Mouse (Mus musculus): ENCODE measurements around the gene Olfr913. TPM values are rescaled to one million over a fixed set of nuclear protein-coding genes. Genes with fewer than 3 reads are reported as not detected.

The Olfr913 gene
- polyA plus RNA-seq (2012; fragmentation: generic; extraction: Trizol) = not detected

- H3K79me2 ChIP-seq (ENCODE audit: control insufficient read depth, insufficient read depth) = no peaks in the 10 kb centered on the region
- TF ChIP-seq CEBPB (IDR thresholded peaks at IDR 0.05; ENCODE audit: insufficient read depth, poor library complexity, severe bottlenecking) = no peak
- TF ChIP-seq USF1 (IDR thresholded peaks at IDR 0.05; ENCODE audit: low read depth) = no peak
- TF ChIP-seq POLR2A (IDR thresholded peaks at IDR 0.05; ENCODE audit: insufficient read length, low read depth) = no peak
- no peak for TF ChIP-seq SRF (IDR thresholded peaks at IDR 0.05; ENCODE audit: control insufficient read depth, insufficient read length, low read depth)
- TF ChIP-seq REST (IDR thresholded peaks at IDR 0.05; ENCODE audit: insufficient read depth, insufficient read length) = no peak
- no peak for TF ChIP-seq MYOG (IDR thresholded peaks at IDR 0.05; ENCODE audit: control insufficient read depth in 1 of 3, insufficient read depth in 1 of 3, insufficient read length in 2 of 3, low read depth in 2 of 3)
- no peak for TF ChIP-seq MYOD1 (IDR thresholded peaks at IDR 0.05; ENCODE audit: control insufficient read depth in 1 of 3, insufficient read length in 2 of 3, low read depth in 2 of 3)
- TF ChIP-seq POLR2AphosphoS2 (IDR thresholded peaks at IDR 0.05; ENCODE audit: insufficient read length, low read depth) = no peak
- TF ChIP-seq TCF12 (IDR thresholded peaks at IDR 0.05; ENCODE audit: insufficient read depth, poor library complexity, severe bottlenecking) = no peak
- TF ChIP-seq TCF3 (IDR thresholded peaks at IDR 0.05; ENCODE audit: insufficient read length, low read depth) = no peak
- no peak for TF ChIP-seq MAX (IDR thresholded peaks at IDR 0.05; ENCODE audit: low read depth)
- no peak for TF ChIP-seq E2F4 (IDR thresholded peaks at IDR 0.05; ENCODE audit: insufficient read depth)
- H3K4me3 ChIP-seq = no peak within 1 kb of the TSS
Measured at GRCm38 (mm10) chr9:38592459-38592858, at the start of gene Olfr913. Olfr913 (plus strand) TSS chr9:38592759.

GRCm38 (mm10) chr9:38579878-38580277, 12.7 kb upstream of the Olfr913 start, which contains the start of gene Olfr912:
Olfr912 (plus strand) TSS chr9:38580178.
- no peaks in the 10 kb centered on the region for H3K27me3 ChIP-seq (ENCODE audit: control insufficient read depth, insufficient read depth, insufficient read length)
- H3K4me3 ChIP-seq = no peak within 1 kb of the TSS
- H3K79me2 ChIP-seq (ENCODE audit: control insufficient read depth, insufficient read depth) = no peaks in the 10 kb centered on the region
- TF ChIP-seq MAX (IDR thresholded peaks at IDR 0.05; ENCODE audit: low read depth) (no peak), E2F4 (IDR thresholded peaks at IDR 0.05; ENCODE audit: insufficient read depth) (no peak), TCF12 (IDR thresholded peaks at IDR 0.05; ENCODE audit: insufficient read depth, poor library complexity, severe bottlenecking) (no peak), MYOG (IDR thresholded peaks at IDR 0.05; ENCODE audit: control insufficient read depth in 1 of 3, insufficient read depth in 1 of 3, insufficient read length in 2 of 3, low read depth in 2 of 3) (no peak), SRF (IDR thresholded peaks at IDR 0.05; ENCODE audit: control insufficient read depth, insufficient read length, low read depth) (no peak), POLR2A (IDR thresholded peaks at IDR 0.05; ENCODE audit: insufficient read length, low read depth) (no peak), POLR2AphosphoS2 (IDR thresholded peaks at IDR 0.05; ENCODE audit: insufficient read length, low read depth) (no peak), REST (IDR thresholded peaks at IDR 0.05; ENCODE audit: insufficient read depth, insufficient read length) (no peak), USF1 (IDR thresholded peaks at IDR 0.05; ENCODE audit: low read depth) (no peak), CEBPB (IDR thresholded peaks at IDR 0.05; ENCODE audit: insufficient read depth, poor library complexity, severe bottlenecking) (no peak), TCF3 (IDR thresholded peaks at IDR 0.05; ENCODE audit: insufficient read length, low read depth) (no peak), MYOD1 (IDR thresholded peaks at IDR 0.05; ENCODE audit: control insufficient read depth in 1 of 3, insufficient read length in 2 of 3, low read depth in 2 of 3) (no peak)
- no peak within 1 kb of the TSS for H3K4me2 ChIP-seq (ENCODE audit: low read depth)
- no peaks in the 10 kb centered on the region for H3K36me3 ChIP-seq (ENCODE audit: control insufficient read depth, insufficient read depth)
- H3ac ChIP-seq (ENCODE audit: control insufficient read depth, insufficient read length) = no peak within 1 kb of the TSS

More at GRCm38 (mm10) chr9:38592459-38592858, at the start of gene Olfr913:
- Histone ChIP-seq H3K27me3 (ENCODE audit: control insufficient read depth, insufficient read depth, insufficient read length) (no peaks in the 10 kb centered on the region), H3K4me2 (ENCODE audit: low read depth) (no peak within 1 kb of the TSS), H3K36me3 (ENCODE audit: control insufficient read depth, insufficient read depth) (no peaks in the 10 kb centered on the region), H3ac (ENCODE audit: control insufficient read depth, insufficient read length) (no peak within 1 kb of the TSS)

GRCm38 (mm10) chr9:38591056-38591455, 1.5 kb upstream of the Olfr913 start:
- TF ChIP-seq POLR2AphosphoS2 (IDR thresholded peaks at IDR 0.05; ENCODE audit: insufficient read length, low read depth) (no peak), CEBPB (IDR thresholded peaks at IDR 0.05; ENCODE audit: insufficient read depth, poor library complexity, severe bottlenecking) (no peak), MYOD1 (IDR thresholded peaks at IDR 0.05; ENCODE audit: control insufficient read depth in 1 of 3, insufficient read length in 2 of 3, low read depth in 2 of 3) (no peak), TCF12 (IDR thresholded peaks at IDR 0.05; ENCODE audit: insufficient read depth, poor library complexity, severe bottlenecking) (no peak), MYOG (IDR thresholded peaks at IDR 0.05; ENCODE audit: control insufficient read depth in 1 of 3, insufficient read depth in 1 of 3, insufficient read length in 2 of 3, low read depth in 2 of 3) (no peak), REST (IDR thresholded peaks at IDR 0.05; ENCODE audit: insufficient read depth, insufficient read length) (no peak), E2F4 (IDR thresholded peaks at IDR 0.05; ENCODE audit: insufficient read depth) (no peak), MAX (IDR thresholded peaks at IDR 0.05; ENCODE audit: low read depth) (no peak)
- Histone ChIP-seq H3K36me3 (ENCODE audit: control insufficient read depth, insufficient read depth) (no peaks in the 10 kb centered on the region), H3ac (ENCODE audit: control insufficient read depth, insufficient read length) (no peak overlapping the region)

GRCm38 (mm10) chr9:38604802-38605201, 12.2 kb downstream of the Olfr913 start, which contains the start of gene Olfr914:
Olfr914 (plus strand) TSS chr9:38605102.
- no peaks in the 10 kb centered on the region for H3K36me3 ChIP-seq (ENCODE audit: control insufficient read depth, insufficient read depth)
- H3K4me3 ChIP-seq = no peak within 1 kb of the TSS
- no peak within 1 kb of the TSS for H3ac ChIP-seq (ENCODE audit: control insufficient read depth, insufficient read length)
- TF ChIP-seq POLR2AphosphoS2 (IDR thresholded peaks at IDR 0.05; ENCODE audit: insufficient read length, low read depth) (no peak), TCF3 (IDR thresholded peaks at IDR 0.05; ENCODE audit: insufficient read length, low read depth) (no peak), POLR2A (IDR thresholded peaks at IDR 0.05; ENCODE audit: insufficient read length, low read depth) (no peak), MYOG (IDR thresholded peaks at IDR 0.05; ENCODE audit: control insufficient read depth in 1 of 3, insufficient read depth in 1 of 3, insufficient read length in 2 of 3, low read depth in 2 of 3) (no peak), REST (IDR thresholded peaks at IDR 0.05; ENCODE audit: insufficient read depth, insufficient read length) (no peak), MYOD1 (IDR thresholded peaks at IDR 0.05; ENCODE audit: control insufficient read depth in 1 of 3, insufficient read length in 2 of 3, low read depth in 2 of 3) (no peak), CEBPB (IDR thresholded peaks at IDR 0.05; ENCODE audit: insufficient read depth, poor library complexity, severe bottlenecking) (no peak), USF1 (IDR thresholded peaks at IDR 0.05; ENCODE audit: low read depth) (no peak), TCF12 (IDR thresholded peaks at IDR 0.05; ENCODE audit: insufficient read depth, poor library complexity, severe bottlenecking) (no peak), SRF (IDR thresholded peaks at IDR 0.05; ENCODE audit: control insufficient read depth, insufficient read length, low read depth) (no peak), MAX (IDR thresholded peaks at IDR 0.05; ENCODE audit: low read depth) (no peak), E2F4 (IDR thresholded peaks at IDR 0.05; ENCODE audit: insufficient read depth) (no peak)
- H3K79me2 ChIP-seq (ENCODE audit: control insufficient read depth, insufficient read depth) = no peaks in the 10 kb centered on the region
- no peak within 1 kb of the TSS for H3K4me2 ChIP-seq (ENCODE audit: low read depth)
- no peaks in the 10 kb centered on the region for H3K27me3 ChIP-seq (ENCODE audit: control insufficient read depth, insufficient read depth, insufficient read length)

More at GRCm38 (mm10) chr9:38591056-38591455, 1.5 kb upstream of the Olfr913 start:
- H3K27me3 ChIP-seq (ENCODE audit: control insufficient read depth, insufficient read depth, insufficient read length) = no peaks in the 10 kb centered on the region
- H3K4me2 ChIP-seq (ENCODE audit: low read depth) = no peak overlapping the region
- H3K79me2 ChIP-seq (ENCODE audit: control insufficient read depth, insufficient read depth) = no peaks in the 10 kb centered on the region
- no peak overlapping the region for H3K4me3 ChIP-seq
